Mouse (Mus musculus) CD4-positive naive resting alpha-beta T cell, adult 57 days (primary cell): Measurements from ENCODE around the gene Gm5868. TPM values are rescaled to one million over a fixed set of nuclear protein-coding genes. Genes with fewer than 3 reads are reported as not detected.

Experiments used
- total RNA-seq: library from RNA; stranded (reverse); gene quantifications from one replicate; pipeline ENCODE4 v1.2.4, GENCODE M21; 2023

Gm5868 gene
- not detected for total RNA-seq

GRCm38 (mm10) chr5:72587192-72587681 is at the start of gene Gm5868:
Gene Gm5868, minus strand, starts transcription at chr5:72587551.

GRCm38 (mm10) chr5:72580970-72581332 is 6.4 kb downstream of the Gm5868 start, which contains the start of gene Zar1:
Gene Zar1, minus strand, starts transcription at chr5:72581254.

GRCm38 (mm10) chr5:72559544-72560049 is 27.8 kb downstream of the Gm5868 start, which contains the start of gene Nfxl1:
Gene Nfxl1, minus strand, starts transcription at chr5:72559684.

Other genes starting within 250 kb of the Gm5868 start
- not detected for gene Corin, start 83.1 kb downstream of the Gm5868 start, total RNA-seq
- 9.1 TPM for gene Nfxl1, start 27.9 kb downstream of the Gm5868 start, total RNA-seq
- 0.41 TPM for gene Zar1, start 6.3 kb downstream of the Gm5868 start, total RNA-seq
- gene Cnga1, start 56.7 kb upstream of the Gm5868 start, total RNA-seq, result 14.6 TPM
- gene Nipal1, start 60.2 kb upstream of the Gm5868 start, total RNA-seq, result 4.9 TPM
- gene Txk, start 165.2 kb upstream of the Gm5868 start, total RNA-seq, result 176 TPM